In the genomic region with DNA sequence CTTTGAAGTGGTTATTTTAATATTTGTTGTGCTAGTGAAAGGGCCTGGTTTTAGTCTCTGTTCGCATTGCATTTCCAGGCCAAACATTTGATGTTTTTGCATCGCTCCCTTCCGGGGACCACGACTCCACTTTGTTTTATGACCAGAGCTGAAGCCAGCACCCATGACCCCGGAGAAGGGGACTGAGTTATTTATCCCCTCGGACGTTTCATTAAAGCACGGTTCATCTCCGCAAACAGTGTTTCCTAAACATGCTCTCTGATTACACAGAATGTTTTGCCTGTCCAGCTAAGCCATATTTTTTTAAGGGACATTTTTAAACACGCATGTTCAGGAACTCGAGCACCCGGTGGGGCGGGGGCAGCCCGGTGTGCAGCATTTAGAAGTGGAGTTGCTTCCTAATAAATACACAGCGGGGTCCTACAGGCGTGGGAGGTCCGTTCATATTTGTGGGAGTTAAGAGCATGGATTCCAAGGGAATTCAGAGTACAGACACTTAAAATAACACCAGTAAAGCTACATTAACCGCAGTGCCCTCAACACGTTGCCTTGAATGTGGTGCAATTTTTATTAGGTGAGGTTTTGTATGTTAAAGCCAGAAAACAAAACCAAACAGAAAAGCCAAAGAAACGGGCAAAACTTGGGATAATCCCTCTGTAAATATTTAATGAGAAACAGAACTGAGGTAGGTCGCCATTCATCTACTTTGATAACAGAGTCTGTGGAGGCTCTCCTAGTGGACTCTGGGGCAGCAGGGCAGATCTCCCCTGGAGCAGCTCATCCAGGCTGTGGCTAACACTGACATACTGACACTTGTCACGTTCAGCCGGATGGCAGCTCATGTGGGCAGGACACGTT, we compare ENCODE assay signal across 9 mouse cellular contexts.
DNase-seq lines count a peak whose midpoint lies in the region; ATAC-seq and TF ChIP-seq lines count a peak whose summit lies in the region.
"Had no signal": no experiment of that assay in that cellular context is flagged by ENCODE, and none has a peak within 500 bp of the region (broad histone marks: within the 10 kb centered on the region; RNA-seq: fewer than 3 reads in every experiment).

No protein-coding gene starts in this region.

- no peak for ATAC-seq in heart, embryonic 15.5 days (replicated peaks; ENCODE audit: insufficient number of reproducible peaks, insufficient read depth, low FRiP score, low read depth)
- no peak for ATAC-seq in embryonic facial prominence, embryonic 12.5 days (ENCODE audit: insufficient number of reproducible peaks, insufficient read depth, low FRiP score, low TSS enrichment)
- ATAC-seq in intestine, postnatal 0 days = no peak
- ATAC-seq in limb, embryonic 12.5 days (ENCODE audit: insufficient number of reproducible peaks, insufficient read depth, low FRiP score, low TSS enrichment, low read depth) = no peak

- H3K4me2 ChIP-seq in heart, embryonic 15.5 days = 0 out of 2 replicates have a peak overlapping the region, but pooled peaks have one; percentile 10
- H3K4me2 ChIP-seq in embryonic facial prominence, embryonic 12.5 days (replicated peaks) = no peak overlapping the region
- peak overlapping the region; percentile 14; the same call in 1 of the 2 replicates for H3K4me2 ChIP-seq in intestine, postnatal 0 days (replicated peaks; ENCODE audit: low read depth)
- peak overlapping the region; percentile 51 for H3K4me2 ChIP-seq in limb, embryonic 12.5 days

- H3K4me1 ChIP-seq in heart, embryonic 15.5 days (replicated peaks) = peaks cover 22% of the 10 kb centered on the region
- H3K4me1 ChIP-seq in embryonic facial prominence, embryonic 12.5 days = peaks cover 45% of the 10 kb centered on the region
- no peaks in the 10 kb centered on the region for H3K4me1 ChIP-seq in intestine, postnatal 0 days (replicated peaks; ENCODE audit: control insufficient read depth, insufficient read depth, low read length)
- H3K4me1 ChIP-seq in limb, embryonic 12.5 days (replicated peaks) = peaks cover 36% of the 10 kb centered on the region

- intact Hi-C loops in heart, postnatal 25 days (cut with DNase I) = loop anchor here (1.0 kb wide), 1 partner anchor 128 kb away; no protein-coding TSS in a partner anchor

- H3K36me3 ChIP-seq in heart, embryonic 15.5 days = no peaks in the 10 kb centered on the region
- H3K36me3 ChIP-seq in embryonic facial prominence, embryonic 12.5 days = no peaks in the 10 kb centered on the region
- H3K36me3 ChIP-seq in intestine, postnatal 0 days (ENCODE audit: control insufficient read depth, insufficient read depth) = no peaks in the 10 kb centered on the region
- no peaks in the 10 kb centered on the region for H3K36me3 ChIP-seq in limb, embryonic 12.5 days

- H3K27ac ChIP-seq in heart, embryonic 15.5 days = peak overlapping the region; percentile 11; the same call in 1 of the 2 replicates
- peak overlapping the region; percentile 89 for H3K27ac ChIP-seq in embryonic facial prominence, embryonic 12.5 days
- H3K27ac ChIP-seq in intestine, postnatal 0 days (ENCODE audit: low read depth, low read length) = no peak overlapping the region
- H3K27ac ChIP-seq in limb, embryonic 12.5 days = peak overlapping the region; percentile 64; the same call in 1 of the 2 replicates

- WGBS in heart, embryonic 15.5 days = 44% methylated on average over 24 of the region's 24 CpGs
- WGBS in embryonic facial prominence, embryonic 12.5 days = 25% methylated on average over 24 of the region's 24 CpGs
- WGBS in intestine, postnatal 0 days = 12% methylated on average over 24 of the region's 24 CpGs
- WGBS in limb, embryonic 12.5 days = 8% methylated on average over 24 of the region's 24 CpGs

- no peak for TF ChIP-seq CTCF in intestine, postnatal 0 days (IDR thresholded peaks at IDR 0.05; ENCODE audit: low read depth)

- no peaks in the 10 kb centered on the region for H3K27me3 ChIP-seq in heart, embryonic 15.5 days
- H3K27me3 ChIP-seq in embryonic facial prominence, embryonic 12.5 days = no peaks in the 10 kb centered on the region
- no peaks in the 10 kb centered on the region for H3K27me3 ChIP-seq in intestine, postnatal 0 days (replicated peaks; ENCODE audit: control insufficient read depth, insufficient read depth, low read length)
- peaks cover 39% of the 10 kb centered on the region for H3K27me3 ChIP-seq in limb, embryonic 12.5 days
- H3K27me3 ChIP-seq: CH12.LX had no signal

- no peak for DNase-seq in heart, postnatal 25 days (ENCODE audit: low spot score)
- DNase-seq in ovary, postnatal 14 days (ENCODE audit: low spot score) = no peak
- DNase-seq in thymus, postnatal 10 days (ENCODE audit: low spot score in 2 of 2) = no peak
- no peak for DNase-seq in cerebellum, adult 8-10 months

- H3K9me3 ChIP-seq in heart, embryonic 15.5 days (replicated peaks) = no peaks in the 10 kb centered on the region
- H3K9me3 ChIP-seq in embryonic facial prominence, embryonic 12.5 days = no peaks in the 10 kb centered on the region
- H3K9me3 ChIP-seq in intestine, postnatal 0 days (ENCODE audit: control insufficient read depth) = no peaks in the 10 kb centered on the region
- no peaks in the 10 kb centered on the region for H3K9me3 ChIP-seq in limb, embryonic 12.5 days

- H3K4me3 ChIP-seq in heart, embryonic 15.5 days = no peak overlapping the region
- H3K4me3 ChIP-seq in embryonic facial prominence, embryonic 12.5 days = no peak overlapping the region
- no peak overlapping the region for H3K4me3 ChIP-seq in intestine, postnatal 0 days (ENCODE audit: low read depth, low read length)
- H3K4me3 ChIP-seq in limb, embryonic 12.5 days (replicated peaks) = 0 out of 2 replicates have a peak overlapping the region, but pooled peaks have one; percentile 7

- H3K9ac ChIP-seq in heart, embryonic 15.5 days = no peak overlapping the region
- H3K9ac ChIP-seq in embryonic facial prominence, embryonic 12.5 days = no peak overlapping the region
- H3K9ac ChIP-seq in intestine, postnatal 0 days (ENCODE audit: low read depth, low read length) = no peak overlapping the region; the same call in 1 of the 2 replicates
- no peak overlapping the region for H3K9ac ChIP-seq in limb, embryonic 12.5 days (replicated peaks)
